Mouse (Mus musculus): ENCODE data around the gene Best3.

GRCm38 (mm10) chr10:117014565-117014964 lies 28.5 kb downstream of the Best3 start:
- TF ChIP-seq POLR2A (IDR thresholded peaks at IDR 0.05; ENCODE audit: low read depth, low read length) (no peak), CTCF (IDR thresholded peaks at IDR 0.05; ENCODE audit: extremely low read depth, insufficient read length, insufficient replicate concordance, low read depth, low read length) (no peak)
